Mouse (Mus musculus) neural tube, postnatal 0 days (tissue): ENCODE results near the gene Rasgrp2. TPM values are rescaled to one million over a fixed set of nuclear protein-coding genes. Genes with fewer than 3 reads are reported as not detected.

Experiments
- polyA plus RNA-seq: library from polyadenylated mRNA; unstranded; fragments of >200 nt; fragmentation: Nextera tagmentation; extraction: Ambion mirVana; gene quantifications from 2 replicates; pipeline ENCODE4 v1.2.1, GENCODE M21; 2015

The Rasgrp2 gene
- polyA plus RNA-seq = 351 and 357 TPM in 2 replicates

DNA sequence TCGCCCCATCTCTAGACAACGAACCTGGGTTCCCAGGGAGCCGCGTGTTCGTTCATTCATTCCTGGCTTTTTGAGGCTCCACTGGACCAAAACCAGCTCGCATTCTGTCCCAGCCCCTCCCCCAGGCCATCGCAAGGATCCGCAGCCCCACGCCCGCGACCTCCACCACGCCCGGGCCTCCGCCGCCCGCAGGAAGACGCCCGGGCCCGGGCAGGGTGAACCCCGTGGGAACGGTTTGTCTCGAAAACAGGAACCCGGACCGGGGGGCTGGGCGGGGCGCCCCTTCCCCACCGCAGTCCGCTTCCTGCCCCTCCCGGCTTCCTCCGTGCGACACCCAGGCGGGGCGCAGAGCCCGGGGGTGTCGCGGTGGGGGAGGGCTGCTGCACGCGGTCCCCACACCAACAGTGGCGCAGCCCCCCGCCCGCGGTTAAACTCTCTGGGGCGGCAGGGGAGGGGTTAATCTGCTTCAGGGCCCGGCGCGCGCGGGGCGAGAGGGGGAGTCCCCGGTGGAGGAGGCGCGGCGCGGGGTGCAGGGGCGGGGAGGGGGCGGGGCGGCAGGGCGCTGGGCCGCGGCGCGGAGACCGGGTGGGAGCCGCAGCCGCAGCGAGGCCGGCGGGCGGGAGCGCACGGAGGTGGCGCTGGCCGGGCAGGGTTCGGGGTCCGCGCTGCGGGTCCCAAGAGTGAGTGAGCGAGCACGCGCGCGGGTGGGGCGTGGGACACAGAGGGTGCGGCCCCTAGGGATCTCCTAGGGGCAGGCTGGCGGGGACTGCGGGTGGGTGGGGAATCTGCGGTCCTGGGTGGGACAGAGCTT is at the start of gene Rasgrp2:
TSS of gene Rasgrp2 (plus strand) at position 56 of the 811 bp plus-strand sequence.

GRCm38 (mm10) chr19:6363411-6364240 is 35.5 kb upstream of the Rasgrp2 start, which contains the start of gene Sf1:
TSS of gene Sf1 (plus strand) at chr19:6363690.

GRCm38 (mm10) chr19:6384128-6384527 is 15.0 kb upstream of the Rasgrp2 start, which contains the start of gene Pygm:
TSS of gene Pygm (plus strand) at chr19:6384399.

GRCm38 (mm10) chr19:6418233-6418879 is 19.2 kb downstream of the Rasgrp2 start, which contains the start of gene Nrxn2:
TSS of gene Nrxn2 (plus strand) at chr19:6418731.

Other genes starting within 250 kb of the Rasgrp2 start
- not detected in 2 replicates for gene Majin, start 215.0 kb upstream of the Rasgrp2 start, polyA plus RNA-seq
- 0.67 and 0.69 TPM in 2 replicates for gene Gpha2, start 173.0 kb upstream of the Rasgrp2 start, polyA plus RNA-seq
- 150 and 175 TPM in 2 replicates for gene Ppp2r5b, start 163.5 kb upstream of the Rasgrp2 start, polyA plus RNA-seq
- gene Atg2a, start 157.7 kb upstream of the Rasgrp2 start, polyA plus RNA-seq = 8.0 and 12.7 TPM in 2 replicates
- 66.0 and 70.7 TPM in 2 replicates for gene Ehd1, start 122.6 kb upstream of the Rasgrp2 start, polyA plus RNA-seq
- 0.28 and 0.34 TPM in 2 replicates for gene Cdc42bpg, start 92.9 kb upstream of the Rasgrp2 start, polyA plus RNA-seq
- gene Men1, start 64.4 kb upstream of the Rasgrp2 start, polyA plus RNA-seq = 56.2 and 63.5 TPM in 2 replicates
- 22.5 and 32.9 TPM in 2 replicates for gene Map4k2, start 58.2 kb upstream of the Rasgrp2 start, polyA plus RNA-seq
- 66.5 and 74.7 TPM in 2 replicates for gene Sf1, start 35.6 kb upstream of the Rasgrp2 start, polyA plus RNA-seq
- gene Pygm, start 14.9 kb upstream of the Rasgrp2 start, polyA plus RNA-seq = 11.5 and 12.5 TPM in 2 replicates
- 77.0 and 91.8 TPM in 2 replicates for gene Nrxn2, start 19.4 kb downstream of the Rasgrp2 start, polyA plus RNA-seq
- 0.22 and 0.26 TPM in 2 replicates for gene Slc22a12, start 143.7 kb downstream of the Rasgrp2 start, polyA plus RNA-seq